Mouse (Mus musculus) thymus, postnatal 36 days (tissue): ENCODE results near the gene Cd72.

Experiments used
- DNase-seq, 2 experiments: peaks; one replicate each; pipeline ENCODE4 v3.0.0; 2022; ENCODE audit warnings: mixed read lengths in 2 of 2

The Cd72 gene

DNA sequence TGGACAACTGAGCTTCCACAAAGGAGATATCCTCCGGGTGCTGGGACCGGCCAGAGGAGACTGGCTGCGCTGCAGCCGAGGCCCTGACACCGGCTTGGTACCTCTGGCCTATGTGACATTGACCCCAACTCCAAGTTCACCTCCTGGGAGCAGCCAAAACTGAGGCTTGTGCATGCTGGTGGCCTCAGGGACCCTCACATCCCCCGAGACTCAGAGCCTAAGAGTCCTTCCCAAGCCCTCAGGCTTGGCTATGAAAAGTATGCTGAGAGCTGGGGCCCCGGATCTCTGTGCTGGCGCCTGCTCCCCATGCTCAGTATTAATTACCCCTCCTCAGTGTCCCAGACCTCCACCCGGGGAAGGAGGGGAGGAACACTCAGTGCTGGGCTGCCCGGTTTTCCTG lies 27.9 kb downstream of the Cd72 start:
- no peak for DNase-seq

DNA sequence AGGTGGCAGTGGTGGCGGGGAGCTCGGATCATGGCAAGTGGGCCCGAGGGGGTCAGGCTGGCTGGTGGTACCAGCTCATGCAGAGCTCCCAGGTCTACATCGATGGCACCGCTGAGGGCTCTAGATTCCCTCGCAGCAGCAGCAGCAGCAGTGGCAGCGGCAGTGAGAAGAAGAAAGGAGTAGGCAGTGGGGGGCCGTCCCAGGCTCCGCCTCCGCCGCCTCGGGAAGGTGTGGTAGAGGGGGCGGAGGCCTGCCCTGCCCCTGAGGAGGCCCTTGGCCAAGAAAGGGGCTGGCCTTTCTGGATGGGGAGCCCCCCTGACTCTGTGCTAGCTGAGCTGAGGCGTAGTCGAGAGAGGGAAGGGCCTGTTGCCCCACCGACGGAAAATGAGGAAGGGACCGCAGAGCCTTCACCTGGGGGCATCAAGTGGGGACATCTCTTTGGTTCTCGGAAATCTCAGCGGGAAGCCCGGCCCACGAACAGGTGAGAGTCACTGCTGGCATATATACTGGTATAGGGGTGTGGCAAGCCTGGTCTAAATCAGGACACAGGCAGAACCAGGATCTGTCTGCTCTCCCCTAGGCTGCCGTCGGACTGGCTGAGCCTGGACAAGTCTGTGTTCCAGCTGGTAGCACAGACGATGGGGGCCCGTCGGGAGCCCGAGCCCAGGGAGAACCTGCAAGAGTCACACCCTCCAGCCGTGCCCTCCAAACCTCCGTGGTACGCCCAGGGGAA lies 28.6 kb downstream of the Cd72 start:
- peak; percentile 39 to 65 for DNase-seq

DNA sequence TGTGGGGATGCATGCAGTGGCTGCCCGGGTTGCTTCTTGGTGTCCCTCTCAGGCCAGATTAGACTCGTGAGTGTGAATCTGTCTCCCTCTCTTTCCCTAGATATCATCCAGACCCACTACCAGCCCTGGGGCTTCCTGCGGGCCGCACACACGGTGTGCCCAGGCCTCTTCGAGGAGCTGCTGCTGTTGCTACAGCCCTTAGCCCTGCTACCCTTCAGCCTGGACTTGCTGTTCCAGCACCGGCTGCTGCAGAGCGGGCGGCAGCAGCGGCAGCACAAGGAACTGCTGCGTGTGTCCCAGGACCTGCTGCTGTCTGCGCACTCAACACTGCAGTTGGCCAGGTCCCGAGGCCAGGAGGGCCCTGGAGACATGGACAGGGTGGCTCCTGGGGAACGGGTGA lies 29.2 kb downstream of the Cd72 start:
- DNase-seq: peak in 1 of 2 experiments; percentile 22

DNA sequence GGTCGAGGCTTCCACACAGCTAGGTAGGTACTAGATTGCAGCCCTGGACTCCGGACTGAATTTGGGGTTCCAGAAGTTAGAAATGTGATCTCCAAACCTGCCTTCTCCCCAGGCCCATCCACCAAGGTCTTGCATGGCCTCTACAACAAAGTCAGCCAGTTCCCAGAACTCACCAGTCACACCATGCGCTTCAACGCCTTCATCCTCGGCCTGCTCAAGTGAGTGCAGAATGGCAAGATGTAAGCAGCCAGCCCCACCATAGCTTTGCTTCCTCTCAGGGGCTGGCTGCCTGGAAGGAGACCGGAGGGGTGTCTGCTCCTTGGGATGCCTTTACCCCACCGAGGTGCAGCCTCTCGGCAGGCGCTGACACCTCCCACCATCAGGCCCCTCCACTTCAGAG lies 30.4 kb downstream of the Cd72 start:
- DNase-seq: no peak

DNA sequence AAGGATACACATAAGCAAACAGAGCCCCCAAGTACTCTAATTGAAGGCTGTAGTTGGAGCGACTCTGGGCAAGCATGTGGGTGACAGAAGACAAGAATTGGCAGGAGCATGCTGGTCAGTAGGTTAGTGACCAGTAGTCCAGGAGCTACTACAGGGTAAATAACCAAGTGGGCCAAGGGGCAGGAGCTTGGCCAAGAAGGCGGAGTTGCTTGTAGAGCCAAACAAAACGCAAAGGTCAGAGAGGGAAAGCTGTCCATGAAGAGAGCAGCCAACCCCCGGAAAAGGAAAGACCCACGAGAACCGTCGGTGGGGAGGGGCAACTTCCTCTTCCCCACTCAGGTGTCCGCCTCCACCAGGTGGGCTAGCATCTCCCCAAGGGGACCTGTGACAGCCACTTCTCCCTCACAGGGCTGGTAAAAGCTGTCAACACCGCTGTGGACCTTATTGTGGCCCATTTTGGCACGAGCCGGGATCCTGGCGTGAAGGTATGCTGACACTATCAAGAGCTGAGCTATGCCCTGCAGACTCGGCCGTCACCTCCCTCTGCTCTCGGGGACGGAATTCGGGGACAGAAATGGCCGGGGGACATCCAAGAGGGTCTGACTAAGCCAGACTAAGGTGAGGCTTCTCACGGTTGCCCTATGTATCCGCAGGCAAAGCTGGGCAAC lies 31.0 kb downstream of the Cd72 start:
- DNase-seq: no peak

DNA sequence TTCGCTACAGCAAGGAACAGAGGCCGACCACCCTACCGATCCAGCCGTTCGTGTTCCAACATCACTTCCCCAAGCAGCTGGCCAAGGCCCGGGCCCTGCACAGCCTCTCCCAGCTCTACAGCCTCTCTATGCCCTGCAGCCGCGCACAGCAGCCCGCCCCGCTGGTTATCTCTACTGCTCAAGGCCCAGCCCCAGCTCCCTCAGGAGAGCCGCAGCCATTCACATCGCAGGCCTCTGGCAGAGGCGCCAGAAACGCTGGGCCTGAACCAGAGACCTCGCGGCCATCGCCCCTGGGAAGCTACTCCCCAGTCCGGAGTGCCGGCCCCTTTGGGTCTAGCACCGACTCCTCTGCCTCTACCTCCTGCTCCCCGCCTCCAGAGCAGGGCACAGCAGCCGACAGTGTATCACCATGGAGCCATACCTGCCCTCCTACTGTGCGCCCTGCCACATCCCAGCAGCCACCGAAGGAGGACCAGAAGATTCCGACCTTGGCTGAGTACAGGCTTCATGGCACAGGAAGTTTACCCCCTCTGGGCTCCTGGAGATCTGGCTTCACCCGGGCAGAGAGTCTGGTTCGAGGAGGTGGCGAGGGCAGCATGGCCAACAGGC lies 32.7 kb downstream of the Cd72 start:
- no peak for DNase-seq

DNA sequence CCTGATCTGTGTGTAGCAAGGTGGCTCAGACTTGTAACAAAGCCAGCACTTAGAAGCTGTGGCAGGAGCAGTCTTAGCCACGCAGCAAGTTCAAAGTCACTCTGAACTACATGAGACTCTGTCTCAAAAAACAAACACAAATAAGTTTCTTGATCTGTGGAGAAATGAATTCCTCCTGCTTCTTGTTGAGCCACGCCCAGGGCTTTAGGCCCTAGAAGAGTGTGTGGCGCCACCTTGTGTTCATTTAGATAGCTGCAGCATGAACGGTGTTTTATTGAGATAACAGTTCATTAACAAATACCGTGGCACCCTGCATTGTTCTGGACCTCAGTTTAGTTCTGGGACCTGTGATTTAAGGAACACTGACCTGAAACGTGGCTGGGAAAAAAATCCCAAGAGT lies 34.1 kb downstream of the Cd72 start:
- peak; percentile 44 to 52 for DNase-seq

DNA sequence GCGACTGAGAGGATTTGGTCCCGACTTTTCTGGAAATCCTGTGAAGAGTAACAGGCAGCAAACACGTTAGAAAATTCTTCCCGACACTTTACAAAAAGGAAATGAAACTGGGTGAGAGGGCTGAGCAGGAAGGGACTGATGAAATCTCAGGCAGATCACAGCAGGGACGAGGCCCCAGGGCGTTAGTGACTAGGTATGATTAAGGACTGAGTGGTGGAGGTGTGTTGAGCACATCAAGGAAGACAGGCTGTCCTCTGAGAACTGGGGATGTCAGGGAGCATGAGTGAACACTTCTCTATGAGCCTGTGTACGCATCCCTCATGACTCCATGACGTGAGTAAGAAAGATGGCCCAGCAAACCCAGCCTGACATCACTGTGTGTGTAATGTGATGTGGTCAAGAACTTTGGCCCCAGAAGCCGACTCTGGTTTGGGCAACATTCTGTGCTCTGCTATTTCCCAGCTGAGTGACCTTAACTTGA lies 34.6 kb downstream of the Cd72 start:
- DNase-seq: no peak

DNA sequence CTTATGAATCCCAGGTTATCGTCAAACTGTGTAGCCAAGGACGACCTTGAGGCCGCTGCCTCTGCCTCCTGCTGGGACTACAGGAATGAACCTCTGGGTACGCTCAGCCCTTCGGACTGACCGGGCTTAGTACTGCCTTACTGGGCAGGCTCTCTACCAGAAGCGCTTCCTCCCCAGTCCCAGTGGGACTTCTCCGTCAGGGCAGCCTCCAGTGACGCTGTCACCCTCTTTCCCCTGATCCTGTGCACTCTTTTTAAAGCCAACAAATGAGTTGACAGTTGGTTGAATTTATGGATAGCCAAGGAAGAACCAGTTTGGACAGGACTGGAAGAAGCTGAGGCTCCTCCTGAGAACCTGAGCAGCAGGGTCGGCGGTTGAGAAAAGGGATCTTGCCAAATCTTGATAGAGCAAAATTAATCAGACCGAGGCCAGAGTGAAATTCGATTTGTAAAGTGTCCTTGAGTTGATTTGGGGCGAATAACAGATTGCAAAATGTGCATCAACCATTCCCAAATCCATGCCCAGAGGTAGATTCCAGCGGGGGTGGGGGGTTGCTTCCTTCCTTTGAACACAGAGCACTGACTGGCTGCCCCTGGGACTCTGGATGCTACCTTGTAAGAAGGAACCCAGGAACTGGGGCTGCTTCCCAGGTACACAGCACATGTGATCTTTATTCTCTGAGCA lies 35.3 kb downstream of the Cd72 start:
- DNase-seq: no peak

DNA sequence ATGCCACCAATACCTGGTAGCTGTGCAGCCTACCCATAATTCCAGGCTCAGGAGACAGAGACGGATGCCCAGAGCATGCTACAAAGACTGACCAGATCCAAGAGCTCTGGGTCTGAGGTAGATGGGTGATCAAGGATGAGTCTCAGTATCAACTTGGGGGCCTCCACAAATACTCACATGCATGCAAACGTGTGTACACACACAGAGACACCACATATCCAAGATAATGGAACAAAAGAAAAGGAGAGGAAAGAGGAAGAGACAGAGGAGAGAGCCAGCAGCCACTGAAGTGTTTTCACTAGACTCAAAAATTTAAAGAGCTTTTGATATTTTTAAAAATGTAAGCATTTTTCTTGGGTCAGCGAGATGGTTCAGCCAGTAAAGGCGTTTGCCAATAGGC lies 36.0 kb downstream of the Cd72 start:
- DNase-seq: no peak

DNA sequence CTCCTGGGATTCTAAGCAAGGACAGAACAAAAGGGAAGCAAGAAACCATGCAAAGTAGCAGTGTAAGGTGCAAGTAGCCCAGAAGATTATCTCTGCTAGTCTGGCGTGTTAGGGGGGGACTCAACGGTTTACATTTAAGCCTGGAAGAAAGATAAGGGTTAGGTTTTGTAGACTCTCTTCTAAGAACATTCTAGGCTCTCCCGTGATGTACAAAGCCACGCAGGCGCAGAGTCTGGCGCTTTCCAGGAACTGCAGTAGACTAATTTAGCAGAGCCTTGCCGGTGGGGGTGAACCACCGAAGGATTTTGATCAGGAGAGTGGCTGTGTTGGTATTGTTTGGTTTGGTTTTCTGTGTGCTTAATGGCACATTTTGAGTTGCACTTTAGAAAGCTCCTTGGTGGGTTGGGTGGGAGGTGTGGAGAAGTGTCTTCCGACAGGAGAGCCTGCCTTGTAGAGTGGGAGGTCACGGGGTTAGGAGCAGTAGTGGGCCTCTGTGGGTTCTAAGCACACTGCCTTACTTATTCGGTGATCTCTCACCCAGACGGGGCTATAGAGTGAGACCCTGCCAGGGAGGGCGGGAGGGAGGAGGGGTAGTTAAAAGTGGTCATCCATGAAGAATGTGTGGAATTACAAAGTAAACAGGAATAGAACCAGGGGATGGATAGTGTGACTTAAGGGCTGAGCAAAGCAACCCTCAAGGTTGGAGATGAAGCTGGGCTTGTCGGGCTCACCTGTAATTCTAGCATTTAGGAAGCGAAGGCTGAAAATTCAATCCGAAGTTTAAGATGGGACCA lies 37.0 kb downstream of the Cd72 start:
- DNase-seq: no peak

DNA sequence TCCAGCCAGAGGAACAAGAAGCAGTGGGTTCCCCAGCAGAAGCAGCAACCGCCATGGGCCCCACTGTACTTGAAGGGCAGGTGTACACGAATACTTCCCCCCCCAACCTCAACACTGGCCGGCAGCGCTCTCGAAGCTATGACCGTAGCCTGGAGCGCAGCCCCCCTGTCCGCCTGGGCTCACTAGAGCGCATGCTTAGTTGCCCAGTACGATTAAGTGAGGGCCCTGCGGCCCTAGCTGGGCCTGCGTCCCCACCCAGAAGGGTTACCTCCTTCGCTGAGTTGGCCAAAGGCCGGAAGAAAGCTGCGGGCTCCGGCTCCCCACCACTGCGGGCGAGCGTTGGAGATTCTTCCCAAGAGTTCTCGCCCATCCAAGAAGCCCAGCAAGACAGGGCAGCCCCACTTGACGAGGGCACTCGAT lies 38.3 kb downstream of the Cd72 start:
- DNase-seq: no peak

DNA sequence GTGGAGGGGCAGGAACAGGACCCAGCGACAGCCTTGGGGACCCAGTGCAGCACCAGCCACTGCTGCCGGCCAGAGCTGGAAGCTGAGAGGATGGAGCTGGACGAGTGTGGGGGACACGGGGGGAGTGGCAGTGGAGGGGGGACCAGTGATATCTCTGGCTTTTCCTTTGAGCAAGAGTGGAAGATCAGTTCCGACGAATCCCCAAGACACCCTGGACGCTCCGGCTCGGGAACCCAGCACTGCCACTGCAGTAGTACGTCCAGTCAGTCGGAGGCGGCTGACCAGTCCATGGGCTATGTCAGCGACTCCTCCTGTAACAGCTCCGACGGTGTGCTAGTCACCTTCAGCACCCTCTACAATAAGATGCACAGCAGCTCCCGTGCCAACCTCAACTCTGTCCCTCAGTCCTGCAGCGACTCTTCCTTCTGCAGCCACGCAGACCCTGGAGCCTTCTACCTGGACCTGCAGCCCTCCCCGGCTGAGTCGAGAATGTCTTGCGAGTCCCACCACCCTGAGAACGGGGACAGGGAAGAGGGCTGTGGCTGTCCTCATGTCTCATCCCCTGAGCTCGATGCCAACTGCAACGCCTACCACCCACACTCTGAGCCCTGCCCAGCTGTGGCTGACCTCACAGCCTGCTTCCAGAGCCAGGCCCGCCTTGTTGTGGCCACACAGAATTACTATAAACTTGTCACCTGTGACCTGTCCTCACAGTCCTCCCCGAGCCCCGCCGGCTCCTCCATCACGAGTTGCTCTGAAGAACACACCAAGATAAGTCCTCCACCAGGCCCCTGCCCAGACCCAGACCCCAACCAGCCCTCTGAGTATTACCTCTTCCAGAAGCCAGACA lies 39.0 kb downstream of the Cd72 start:
- no peak for DNase-seq

DNA sequence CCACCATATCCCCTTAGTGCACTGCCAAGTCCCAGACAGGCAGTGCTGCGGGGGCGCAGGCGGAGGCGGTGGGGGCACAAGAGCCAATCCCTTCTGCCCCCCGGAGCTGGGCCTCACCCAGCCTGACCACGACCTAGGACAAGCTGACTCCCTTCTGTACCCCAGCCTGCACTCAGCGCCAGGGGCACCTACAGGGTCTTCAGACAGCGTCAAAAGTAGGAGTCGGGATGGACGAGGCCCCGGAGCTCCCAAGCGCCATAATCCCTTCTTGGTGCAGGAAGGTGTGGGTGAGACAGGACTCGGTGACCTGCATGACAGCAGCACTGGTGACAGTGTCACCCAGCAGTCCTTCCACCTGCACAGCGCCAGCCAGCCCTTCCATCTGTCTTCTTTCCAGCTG lies 39.7 kb downstream of the Cd72 start:
- DNase-seq: no peak

DNA sequence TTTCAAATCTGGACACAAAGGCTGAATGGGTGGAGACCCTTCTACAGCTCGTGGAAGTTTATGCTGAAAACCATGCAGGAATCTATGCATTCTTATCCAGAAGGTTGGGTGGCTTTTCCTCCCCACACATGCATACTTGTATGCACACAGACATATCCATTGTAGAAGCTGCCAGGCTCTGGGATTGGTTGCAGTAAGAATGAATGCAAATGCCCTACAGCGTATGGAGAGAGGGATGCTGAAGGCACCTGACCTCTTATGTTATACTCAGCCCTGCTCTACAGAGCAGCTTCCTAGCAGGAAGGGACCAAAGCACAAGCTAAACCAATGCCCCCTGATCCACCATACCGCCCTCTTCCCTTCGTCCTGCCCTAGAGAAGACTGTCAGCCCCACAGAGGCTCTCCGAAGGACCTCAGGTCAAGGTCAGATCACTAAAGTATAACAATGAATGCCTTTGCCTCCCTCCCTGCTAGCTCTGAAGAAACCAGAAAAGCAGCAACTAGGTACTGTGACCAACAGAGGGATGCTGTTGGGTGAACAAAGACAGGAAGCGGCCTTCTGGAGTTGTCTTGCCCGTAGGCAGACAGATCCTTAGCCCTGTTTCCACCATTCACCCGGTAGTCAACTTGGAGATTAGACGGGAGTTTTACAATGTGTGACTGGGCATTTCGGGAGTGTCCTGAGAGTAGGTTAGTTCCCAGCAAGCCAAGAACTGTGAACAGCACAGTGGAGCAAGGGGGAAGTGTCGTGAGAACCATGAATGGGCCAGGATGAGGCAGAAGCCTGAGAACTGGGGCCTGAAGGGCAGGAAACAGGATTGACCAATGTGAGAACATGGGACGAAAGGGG lies 47.1 kb downstream of the Cd72 start:
- DNase-seq: no peak

DNA sequence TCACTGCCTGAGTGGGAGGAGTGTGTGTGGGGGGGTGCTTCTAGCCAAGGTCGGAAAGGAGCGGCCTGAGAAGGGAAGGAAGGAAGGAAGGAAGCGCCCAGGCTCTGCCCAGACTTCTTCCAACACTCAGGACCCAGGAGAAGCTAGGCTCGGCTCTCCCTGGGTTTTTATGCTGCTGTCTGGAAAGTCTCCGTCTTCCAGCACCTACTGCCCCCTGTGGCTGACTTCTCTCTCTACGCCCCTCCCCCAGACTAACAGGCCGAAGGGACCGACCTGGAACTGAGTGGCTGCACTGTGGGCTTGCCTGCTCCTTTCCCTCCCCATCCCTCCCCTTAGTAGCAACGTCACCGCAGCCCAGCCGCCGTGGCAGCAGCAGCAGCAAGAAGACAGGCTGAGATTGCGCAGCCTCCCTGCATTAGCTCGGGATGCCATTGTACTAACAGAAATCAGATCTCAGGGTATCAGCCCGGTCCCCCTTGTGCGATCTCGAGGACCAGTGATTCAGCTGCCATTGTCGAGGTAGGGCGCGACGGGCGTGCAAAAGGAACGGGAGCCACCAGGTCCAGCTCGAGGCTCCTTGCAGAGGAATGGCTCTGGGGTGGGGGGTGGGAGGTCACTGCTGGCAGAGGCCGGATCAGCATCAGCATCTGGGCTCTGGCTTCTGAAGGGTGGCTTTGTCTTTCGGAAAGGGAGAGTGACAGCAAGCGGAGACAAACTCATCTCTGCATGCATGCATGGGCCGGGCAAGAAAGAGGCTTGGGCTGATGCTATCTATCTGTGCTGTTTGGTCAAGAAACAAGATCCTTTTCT lies 48.1 kb downstream of the Cd72 start:
- DNase-seq: no peak

DNA sequence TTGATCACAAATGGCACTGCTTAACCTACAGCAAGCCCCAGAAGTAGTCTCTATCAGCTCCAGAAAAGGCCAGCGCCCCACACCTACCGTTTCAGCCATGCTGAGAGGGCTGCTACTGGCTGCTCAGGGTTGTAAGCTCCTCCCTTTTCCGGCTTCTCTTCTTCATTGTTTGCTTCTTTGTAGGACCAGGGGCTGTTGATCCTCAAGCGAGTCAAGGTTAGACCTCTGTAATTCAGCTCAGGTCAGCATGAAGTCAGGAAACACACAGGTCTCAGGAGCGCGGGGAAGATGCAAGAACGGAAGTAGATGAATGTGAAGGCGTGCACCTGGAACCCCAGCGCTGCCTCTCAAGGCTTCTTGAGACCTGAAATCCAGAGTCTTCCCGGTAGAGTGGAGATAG lies 49.7 kb downstream of the Cd72 start:
- no peak for DNase-seq

DNA sequence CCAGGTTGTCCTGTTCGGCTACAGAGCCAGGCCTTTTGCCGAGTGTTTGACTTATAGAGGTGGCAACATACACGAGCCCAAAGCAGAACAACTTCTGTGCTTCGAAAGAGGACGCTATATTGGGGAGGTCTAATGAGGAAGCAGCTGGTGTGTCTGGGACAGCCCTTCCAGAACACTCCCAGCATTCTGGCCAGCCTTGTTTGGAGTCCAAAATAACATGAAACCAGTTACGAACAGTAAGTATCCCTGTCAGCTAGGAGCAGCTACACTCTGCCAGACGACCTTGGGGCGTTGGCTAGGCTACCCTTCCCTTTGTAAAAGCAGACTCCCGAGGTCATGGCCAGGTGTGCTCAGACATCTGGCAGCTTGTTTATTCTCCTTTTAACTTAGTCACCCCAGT lies 52.2 kb downstream of the Cd72 start:
- DNase-seq: no peak

DNA sequence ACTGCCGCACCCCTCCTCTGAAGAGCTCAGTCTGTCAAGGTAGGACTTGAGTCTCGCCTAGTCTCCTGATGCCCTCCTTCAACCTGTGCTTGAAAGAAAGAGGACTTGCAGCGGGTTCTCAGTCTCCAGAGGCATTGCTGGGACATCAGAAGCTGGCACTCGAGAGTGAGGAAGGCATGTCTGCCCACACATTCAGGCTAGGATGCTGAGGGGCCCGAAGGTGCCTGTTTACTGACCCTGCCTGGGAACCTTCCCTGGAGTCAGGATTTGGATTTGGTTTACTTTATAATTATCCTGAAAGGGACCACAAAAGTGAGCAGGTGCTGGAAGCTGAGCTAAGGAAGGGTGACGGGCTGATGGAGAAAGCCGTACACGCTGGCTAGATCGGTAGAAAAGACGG lies 52.9 kb downstream of the Cd72 start:
- DNase-seq: no peak

DNA sequence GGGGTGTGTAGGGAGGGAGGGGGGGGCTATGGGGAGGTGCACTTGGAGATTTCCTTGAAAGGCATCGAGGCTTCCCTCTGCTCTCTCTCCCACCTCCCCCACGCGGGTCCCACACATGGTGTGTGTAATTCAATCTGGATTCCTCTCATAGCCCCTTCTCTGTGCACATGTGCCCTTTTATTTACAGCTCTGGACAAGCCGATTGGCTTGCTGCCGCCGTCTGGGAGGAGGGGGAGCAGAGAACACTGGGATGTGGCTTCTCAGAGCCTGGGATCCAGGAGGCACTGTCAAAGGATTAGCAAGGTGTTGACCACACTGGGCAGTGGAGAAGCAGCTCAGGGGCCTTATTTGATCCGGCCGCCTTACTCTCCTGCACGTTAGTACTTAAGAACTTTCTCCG lies 53.5 kb downstream of the Cd72 start:
- DNase-seq: no peak
